Mouse (Mus musculus) limb, embryonic 12.5 days (tissue): ENCODE results near the gene Qtrt1. TPM values are rescaled to one million over a fixed set of nuclear protein-coding genes. Genes with fewer than 3 reads are reported as not detected.

Experiments used
- ATAC-seq: fragments of 200-750 bp; cut with Nextera tagmentation; 2 replicates; pipeline ENCODE4 v1.8.0; 2017; ENCODE audit warnings: low read depth, moderate TSS enrichment; ENCODE audit not compliant: insufficient number of reproducible peaks, insufficient read depth, low FRiP score, low TSS enrichment
- H3K27ac ChIP-seq: fragments of 300-500 bp; sonication (generic); 2 replicates; pipeline ENCODE4 v1.5.1; 2016; ENCODE audit warnings: mild to moderate bottlenecking, moderate library complexity
- H3K27me3 ChIP-seq: fragments of 300-500 bp; sonication (generic); 2 replicates; pipeline ENCODE4 v1.6.1; 2016; ENCODE audit warnings: mild to moderate bottlenecking, moderate library complexity
- H3K36me3 ChIP-seq: fragments of 300-500 bp; sonication (generic); 2 replicates; pipeline ENCODE4 v1.6.1; 2016; ENCODE audit warnings: mild to moderate bottlenecking, moderate library complexity
- H3K4me1 ChIP-seq: fragments of 300-500 bp; sonication (generic); replicated peaks from 2 replicates; pipeline ENCODE4 v1.6.1; 2016
- H3K4me2 ChIP-seq: fragments of 300-500 bp; sonication (generic); 2 replicates; pipeline ENCODE4 v1.6.1; 2016; ENCODE audit warnings: mild to moderate bottlenecking, moderate library complexity
- H3K4me3 ChIP-seq: fragments of 300-500 bp; sonication (generic); replicated peaks from 2 replicates; pipeline ENCODE4 v1.5.1; 2016; ENCODE audit warnings: mild to moderate bottlenecking
- H3K9ac ChIP-seq: fragments of 300-500 bp; sonication (generic); replicated peaks from 2 replicates; pipeline ENCODE4 v1.6.1; 2016; ENCODE audit warnings: mild to moderate bottlenecking, moderate library complexity
- H3K9me3 ChIP-seq: fragments of 300-500 bp; sonication (generic); 2 replicates; pipeline ENCODE4 v1.6.1; 2016; ENCODE audit warnings: mild to moderate bottlenecking, moderate library complexity
- WGBS: fragments of 180-500 bp; shearing (Covaris S2); methylation state at CpG from one replicate; pipeline ENCODE4 v1.1.7; 2016; 5-methylcytosine and 5-hydroxymethylcytosine counted together
- polyA plus RNA-seq: library from polyadenylated mRNA; unstranded; fragments of >200 nt; fragmentation: Nextera tagmentation; extraction: Ambion mirVana; gene quantifications from 2 replicates; pipeline ENCODE4 v1.2.1, GENCODE M21; 2016

The Qtrt1 gene
- polyA plus RNA-seq, result 46.4 and 48.4 TPM in 2 replicates

DNA sequence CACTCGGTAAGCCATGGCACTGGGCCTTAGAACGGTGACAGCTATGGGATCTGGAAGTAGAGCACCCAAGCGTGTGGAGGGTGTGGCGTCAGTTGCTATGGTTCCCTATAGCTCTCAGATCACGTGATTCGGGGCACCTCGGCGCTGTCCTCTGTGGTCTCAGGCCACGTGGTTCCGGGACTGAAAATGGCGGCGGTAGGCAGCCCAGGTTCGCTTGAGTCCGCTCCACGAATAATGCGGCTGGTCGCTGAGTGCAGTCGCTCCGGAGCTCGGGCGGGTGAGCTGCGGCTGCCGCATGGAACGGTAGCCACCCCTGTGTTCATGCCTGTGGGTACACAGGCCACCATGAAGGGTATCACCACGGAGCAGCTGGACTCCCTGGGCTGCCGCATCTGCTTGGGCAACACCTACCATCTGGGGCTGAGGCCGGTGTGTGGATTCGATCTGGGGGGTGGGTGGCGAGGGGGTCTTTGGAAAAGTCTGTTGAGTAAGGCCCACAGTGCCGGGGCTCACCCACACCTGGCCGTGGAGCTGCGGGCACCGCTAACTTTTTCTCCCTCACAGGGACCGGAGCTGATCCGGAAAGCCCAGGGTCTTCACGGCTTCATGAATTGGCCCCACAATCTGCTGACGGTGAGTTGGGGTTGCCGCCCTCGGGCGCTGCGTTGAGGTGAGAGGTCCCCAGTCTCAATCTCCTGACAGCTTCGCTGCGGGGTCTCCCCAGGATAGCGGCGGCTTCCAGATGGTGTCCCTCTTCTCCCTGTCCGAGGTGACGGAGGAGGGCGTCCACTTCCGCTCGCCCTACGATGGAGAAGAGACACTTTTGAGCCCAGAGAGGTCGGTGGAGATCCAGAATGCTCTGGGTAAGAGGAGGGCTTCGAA is at the start of gene Qtrt1:
TSS of gene Qtrt1 (plus strand) at position 169 of the 882 bp plus-strand sequence.
- Histone ChIP-seq H3K4me1 (peaks cover 3% of the 10 kb centered on the region; the same call in 1 of the 2 replicates), H3K36me3 (peaks cover 28% of the 10 kb centered on the region), H3K27me3 (no peaks in the 10 kb centered on the region), H3K4me3 (peak within 1 kb of the TSS; percentile 81), H3K9ac (peak within 1 kb of the TSS; percentile 75), H3K4me2 (peak within 1 kb of the TSS; percentile 91), H3K9me3 (no peaks in the 10 kb centered on the region), H3K27ac (peak within 1 kb of the TSS; percentile 59; the same call in 1 of the 2 replicates)
- 2% methylated on average over 53 of the region's 53 CpGs for WGBS
- peak; percentile 87 for ATAC-seq

DNA sequence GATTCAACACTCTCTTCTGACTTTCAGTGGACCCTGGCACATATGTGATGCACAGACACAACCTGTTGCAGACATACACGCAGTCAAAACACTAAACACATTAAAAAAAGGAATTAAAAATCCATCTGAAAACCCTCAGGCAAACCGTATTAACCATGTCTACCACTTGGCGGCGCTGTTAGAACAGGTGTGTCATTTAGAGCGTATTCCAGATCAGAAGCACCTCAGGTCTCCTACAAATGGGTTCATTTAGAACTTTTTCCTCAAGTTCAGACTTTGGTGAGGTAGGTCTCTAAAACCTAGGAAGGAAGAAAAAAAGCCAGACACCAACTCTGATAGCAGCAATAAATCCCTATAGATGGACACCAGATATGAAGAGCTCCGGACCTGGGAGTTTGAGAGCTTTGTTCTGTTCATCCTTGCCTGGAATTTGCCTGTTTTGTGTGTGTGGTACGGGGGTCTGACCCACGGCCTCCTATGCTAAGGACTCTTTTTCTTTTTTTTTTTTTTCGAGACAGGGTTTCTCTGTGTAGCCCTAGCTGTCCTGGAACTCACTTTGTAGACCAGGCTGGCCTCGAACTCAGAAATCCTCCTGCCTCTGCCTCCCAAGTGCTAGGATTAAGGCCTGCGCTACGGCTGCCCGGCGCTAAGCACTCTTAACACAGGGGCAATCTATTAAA is 45.0 kb upstream of the Qtrt1 start:
- Histone ChIP-seq H3K9ac (no peak overlapping the region), H3K27ac (peak overlapping the region; percentile 78), H3K9me3 (no peaks in the 10 kb centered on the region), H3K36me3 (peaks cover 9% of the 10 kb centered on the region), H3K27me3 (peaks cover 11% of the 10 kb centered on the region; the same call in 1 of the 2 replicates), H3K4me3 (peak overlapping the region; percentile 92), H3K4me2 (peak overlapping the region; percentile 52), H3K4me1 (peaks cover 14% of the 10 kb centered on the region)
- WGBS, result 36% methylated on average over 14 of the region's 14 CpGs
- ATAC-seq, result 0 out of 2 replicates have a peak, but pooled peaks have one; percentile 16

DNA sequence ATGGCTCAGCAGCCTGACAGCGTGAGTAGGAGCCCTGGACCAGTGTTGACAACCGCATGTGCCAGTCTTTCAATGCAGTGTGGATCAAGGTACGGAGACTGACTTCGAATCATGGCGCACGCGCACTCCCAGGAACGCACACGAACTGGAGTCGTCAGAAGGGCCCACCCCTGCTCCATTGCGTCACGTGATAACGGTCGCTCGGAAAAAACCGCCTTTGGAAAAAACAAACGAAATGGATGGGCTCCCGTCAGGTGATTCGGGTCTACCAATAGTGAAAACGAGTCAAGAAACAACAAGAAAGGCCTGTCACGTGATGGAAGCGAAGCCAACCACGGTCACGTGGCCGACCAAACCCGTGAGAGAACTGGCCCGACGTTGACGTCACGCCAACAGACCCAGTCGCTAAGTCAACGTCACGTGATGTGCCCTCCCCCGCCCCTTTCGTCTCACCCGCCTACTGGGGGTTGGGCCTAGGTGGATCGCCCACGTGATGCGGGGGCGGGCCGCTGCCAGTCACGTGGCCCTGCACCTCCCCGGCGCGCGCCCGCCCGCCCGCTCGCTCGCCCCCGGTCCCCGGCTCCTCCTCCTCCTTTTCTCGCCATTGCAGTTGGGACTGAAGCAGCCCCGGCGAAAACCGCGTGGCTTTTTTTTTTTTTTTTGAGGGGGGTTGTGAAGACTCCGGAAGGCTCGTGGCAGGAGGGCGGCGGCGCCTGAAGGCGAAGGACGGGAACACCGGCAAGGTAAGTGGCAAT is 44.1 kb upstream of the Qtrt1 start, which contains the start of gene Ilf3:
TSS of gene Ilf3 (plus strand) at position 515 of the 755 bp plus-strand sequence.
- H3K27ac ChIP-seq, result peak within 1 kb of the TSS; percentile 87
- no peaks in the 10 kb centered on the region for H3K9me3 ChIP-seq
- H3K27me3 ChIP-seq, result peaks cover 5% of the 10 kb centered on the region; the same call in 1 of the 2 replicates
- under 1% methylated on average over 66 of the region's 66 CpGs for WGBS
- H3K36me3 ChIP-seq, result peaks cover 18% of the 10 kb centered on the region
- peak within 1 kb of the TSS; percentile 76 for H3K4me2 ChIP-seq
- peak within 1 kb of the TSS; percentile 91 for H3K9ac ChIP-seq
- peak within 1 kb of the TSS; percentile 92 for H3K4me3 ChIP-seq
- peak; percentile 89 for ATAC-seq
- peaks cover 14% of the 10 kb centered on the region for H3K4me1 ChIP-seq

DNA sequence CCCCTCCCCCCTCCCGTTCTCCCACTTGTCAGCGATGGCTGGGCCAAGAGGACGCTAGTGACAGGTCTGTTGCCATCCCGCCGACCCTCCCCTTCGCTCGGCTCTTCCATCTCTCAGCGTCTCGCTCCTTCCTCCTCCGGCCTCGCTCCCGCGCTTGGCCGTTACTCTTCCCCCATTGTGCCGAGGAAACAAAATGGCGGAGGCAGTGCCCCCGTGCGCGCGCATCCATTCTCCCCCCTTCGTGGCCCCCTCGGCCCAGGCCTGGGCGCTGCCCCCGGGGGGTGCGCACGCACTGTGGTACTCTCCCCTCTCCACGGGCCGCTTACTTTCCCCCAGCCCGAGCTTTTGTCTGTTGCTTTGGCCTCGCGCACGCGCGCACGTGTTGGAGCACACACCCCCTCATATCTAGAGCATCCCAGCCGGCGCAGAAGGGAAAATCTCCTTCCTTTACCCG is 43.5 kb upstream of the Qtrt1 start:
- under 1% methylated on average over 38 of the region's 38 CpGs for WGBS

DNA sequence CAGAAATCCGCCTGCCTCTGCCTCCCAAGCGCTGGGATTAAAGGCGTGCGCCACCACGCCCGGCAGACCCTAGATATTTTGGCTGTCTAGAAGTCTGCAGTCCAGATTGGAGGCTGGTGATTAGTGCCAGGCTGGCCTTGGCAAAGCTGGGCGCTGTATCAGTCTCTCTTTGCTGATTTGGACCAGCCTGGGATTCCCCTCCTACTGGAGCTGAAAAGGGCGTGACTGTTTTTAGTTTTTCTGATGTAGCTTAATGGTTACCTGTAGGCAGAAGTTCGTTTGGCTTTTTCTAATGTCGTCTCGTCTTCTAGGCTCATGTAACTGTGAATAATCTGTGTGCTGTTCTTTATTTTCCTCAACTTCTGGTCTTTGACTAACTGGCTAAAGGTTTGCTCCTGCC is 42.6 kb upstream of the Qtrt1 start:
- Histone ChIP-seq H3K4me3 (peak overlapping the region; percentile 92), H3K9ac (peak overlapping the region; percentile 91), H3K36me3 (peaks cover 29% of the 10 kb centered on the region), H3K9me3 (no peaks in the 10 kb centered on the region), H3K27ac (no peak overlapping the region; the same call in 1 of the 2 replicates), H3K4me2 (peak overlapping the region; percentile 76), H3K27me3 (no peaks in the 10 kb centered on the region), H3K4me1 (peaks cover 14% of the 10 kb centered on the region)
- no peak for ATAC-seq
- WGBS, result 67% methylated on average over 11 of the region's 11 CpGs

More for the DNA sequence above, 43.5 kb upstream of the Qtrt1 start:
- peak overlapping the region; percentile 91 for H3K9ac ChIP-seq
- peak overlapping the region; percentile 76 for H3K4me2 ChIP-seq
- peak; percentile 70 for ATAC-seq
- H3K9me3 ChIP-seq, result no peaks in the 10 kb centered on the region
- H3K4me3 ChIP-seq, result peak overlapping the region; percentile 92
- H3K36me3 ChIP-seq, result peaks cover 24% of the 10 kb centered on the region
- no peaks in the 10 kb centered on the region for H3K27me3 ChIP-seq
- H3K4me1 ChIP-seq, result peaks cover 14% of the 10 kb centered on the region
- peak overlapping the region; percentile 87 for H3K27ac ChIP-seq

DNA sequence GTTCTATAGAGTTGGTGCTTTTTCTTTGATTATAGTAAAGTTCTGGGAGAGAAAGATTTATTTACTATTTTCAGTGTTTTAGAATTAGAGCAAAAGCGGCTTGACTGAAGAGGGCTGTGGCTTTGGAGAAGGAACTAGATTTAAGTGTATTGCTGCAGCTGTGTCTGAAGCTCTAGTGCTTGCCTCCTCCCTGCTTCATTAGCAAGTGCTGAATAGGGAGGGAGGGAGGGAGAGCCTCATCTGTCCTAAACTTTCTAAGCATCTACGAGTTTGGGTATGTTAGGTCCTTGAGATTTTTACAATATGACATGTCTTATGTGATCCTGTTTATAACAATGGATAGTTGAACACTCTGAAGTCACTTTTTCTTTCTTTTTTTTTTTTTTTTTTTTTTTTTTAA is 40.8 kb upstream of the Qtrt1 start:
- Histone ChIP-seq H3K4me3 (no peak overlapping the region), H3K9me3 (no peaks in the 10 kb centered on the region), H3K4me1 (peaks cover 14% of the 10 kb centered on the region), H3K4me2 (0 out of 2 replicates have a peak overlapping the region, but pooled peaks have one; percentile 17), H3K27me3 (no peaks in the 10 kb centered on the region), H3K27ac (no peak overlapping the region), H3K9ac (no peak overlapping the region), H3K36me3 (peaks cover 43% of the 10 kb centered on the region)
- 82% methylated on average over 2 of the region's 2 CpGs for WGBS
- no peak for ATAC-seq

DNA sequence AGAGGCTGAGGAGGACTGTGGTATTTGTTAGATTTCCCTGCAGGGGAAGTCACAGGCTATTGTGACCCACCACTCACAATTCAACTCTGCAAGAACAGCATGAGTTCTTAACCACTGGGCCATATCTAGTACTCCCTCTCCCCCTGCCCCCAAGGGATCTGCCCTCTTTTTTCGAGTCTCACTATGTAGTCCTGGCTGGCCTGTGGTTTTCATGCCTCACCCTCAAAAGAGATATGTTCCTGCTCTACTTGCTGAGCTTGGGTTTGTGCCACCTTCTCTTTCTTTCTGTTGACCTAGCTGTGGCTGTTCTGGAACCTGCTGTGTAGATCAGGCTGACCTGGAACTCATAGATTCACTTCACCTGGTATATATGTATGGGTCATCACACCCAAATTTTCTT is 39.1 kb upstream of the Qtrt1 start:
- H3K9ac ChIP-seq, result no peak overlapping the region
- H3K36me3 ChIP-seq, result peaks cover 53% of the 10 kb centered on the region
- peaks cover 20% of the 10 kb centered on the region for H3K4me1 ChIP-seq
- H3K9me3 ChIP-seq, result no peaks in the 10 kb centered on the region
- ATAC-seq, result no peak
- H3K4me2 ChIP-seq, result no peak overlapping the region
- H3K27me3 ChIP-seq, result no peaks in the 10 kb centered on the region
- no peak overlapping the region for H3K27ac ChIP-seq
- 82% methylated on average over 1 of the region's 1 CpGs for WGBS
- H3K4me3 ChIP-seq, result no peak overlapping the region

DNA sequence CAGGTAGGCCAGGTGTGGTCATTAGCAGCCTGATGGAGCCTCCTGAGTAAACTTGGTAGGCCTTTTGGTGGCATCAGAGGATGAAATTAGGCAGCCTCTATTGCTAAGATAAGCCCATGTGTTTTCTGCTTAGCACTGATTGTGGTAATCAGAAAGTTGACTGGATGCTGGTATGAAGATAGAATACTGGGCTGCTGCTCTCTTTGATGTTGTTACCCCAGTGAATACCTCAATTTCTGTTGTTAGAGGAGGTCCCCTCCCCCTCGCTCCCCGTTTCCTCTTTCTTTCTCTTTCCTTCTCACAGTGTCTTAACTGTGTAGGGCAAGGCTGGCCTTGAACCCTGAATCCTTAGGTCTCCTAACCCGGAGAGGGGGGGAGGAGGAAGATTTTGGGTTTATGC is 32.4 kb upstream of the Qtrt1 start:
- Histone ChIP-seq H3K27ac (no peak overlapping the region), H3K9ac (no peak overlapping the region), H3K27me3 (no peaks in the 10 kb centered on the region), H3K9me3 (no peaks in the 10 kb centered on the region), H3K4me3 (no peak overlapping the region), H3K4me1 (peaks cover 18% of the 10 kb centered on the region; the same call in 1 of the 2 replicates), H3K36me3 (peaks cover 77% of the 10 kb centered on the region), H3K4me2 (no peak overlapping the region)
- WGBS, result 86% methylated on average over 3 of the region's 3 CpGs
- ATAC-seq, result no peak

DNA sequence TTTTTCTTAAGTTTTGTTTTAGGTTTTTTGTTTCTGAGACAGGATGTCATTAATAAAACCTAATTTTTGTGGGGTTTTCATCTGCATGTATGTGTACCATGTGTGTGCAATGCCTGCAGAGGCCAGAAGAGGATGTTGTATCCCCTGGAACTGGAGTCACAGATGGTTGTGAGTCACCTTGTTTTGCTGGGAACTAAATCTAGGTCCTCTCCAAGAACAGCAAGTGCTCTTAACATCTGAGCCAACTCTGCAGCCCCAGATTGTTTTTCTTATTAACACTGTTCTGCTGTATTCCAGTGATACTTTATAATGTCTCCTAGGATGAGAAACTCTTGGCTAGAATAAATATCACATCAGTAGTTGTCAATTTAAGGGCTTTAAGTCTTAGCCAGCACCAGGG is 30.8 kb upstream of the Qtrt1 start:
- Histone ChIP-seq H3K4me3 (no peak overlapping the region), H3K27ac (no peak overlapping the region), H3K36me3 (peaks cover 68% of the 10 kb centered on the region), H3K4me2 (no peak overlapping the region), H3K4me1 (peaks cover 21% of the 10 kb centered on the region; the same call in 1 of the 2 replicates), H3K27me3 (no peaks in the 10 kb centered on the region), H3K9ac (no peak overlapping the region), H3K9me3 (no peaks in the 10 kb centered on the region)
- no peak for ATAC-seq

DNA sequence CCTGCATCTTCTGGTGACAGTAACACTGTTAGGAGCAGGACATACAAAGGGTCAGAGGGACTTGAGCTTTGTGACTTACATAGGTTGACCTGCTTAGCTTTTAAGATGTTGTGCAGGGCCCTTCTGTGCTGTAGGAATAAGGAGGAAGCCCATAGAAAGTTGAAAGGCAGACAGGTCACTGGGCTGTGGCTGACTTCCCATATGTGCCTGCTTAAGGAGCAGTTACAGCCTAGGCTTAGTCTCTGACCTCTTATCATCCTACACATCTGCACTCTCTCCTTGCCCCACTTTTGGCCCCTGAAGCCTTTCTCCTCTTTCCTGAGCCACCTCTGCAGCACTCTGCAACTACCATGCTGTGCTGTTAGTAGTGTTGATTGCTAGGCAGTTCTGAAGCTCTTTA is 27.7 kb upstream of the Qtrt1 start:
- no peak for ATAC-seq
- H3K9ac ChIP-seq, result no peak overlapping the region
- no peak overlapping the region for H3K4me2 ChIP-seq
- peaks cover 72% of the 10 kb centered on the region for H3K36me3 ChIP-seq
- no peak overlapping the region for H3K4me3 ChIP-seq
- no peaks in the 10 kb centered on the region for H3K9me3 ChIP-seq
- H3K27me3 ChIP-seq, result no peaks in the 10 kb centered on the region
- H3K27ac ChIP-seq, result no peak overlapping the region
- peaks cover 15% of the 10 kb centered on the region; the same call in 1 of the 2 replicates for H3K4me1 ChIP-seq
